Comparison of ENCODE assay signal across 10 mouse cellular contexts in the genomic region with DNA sequence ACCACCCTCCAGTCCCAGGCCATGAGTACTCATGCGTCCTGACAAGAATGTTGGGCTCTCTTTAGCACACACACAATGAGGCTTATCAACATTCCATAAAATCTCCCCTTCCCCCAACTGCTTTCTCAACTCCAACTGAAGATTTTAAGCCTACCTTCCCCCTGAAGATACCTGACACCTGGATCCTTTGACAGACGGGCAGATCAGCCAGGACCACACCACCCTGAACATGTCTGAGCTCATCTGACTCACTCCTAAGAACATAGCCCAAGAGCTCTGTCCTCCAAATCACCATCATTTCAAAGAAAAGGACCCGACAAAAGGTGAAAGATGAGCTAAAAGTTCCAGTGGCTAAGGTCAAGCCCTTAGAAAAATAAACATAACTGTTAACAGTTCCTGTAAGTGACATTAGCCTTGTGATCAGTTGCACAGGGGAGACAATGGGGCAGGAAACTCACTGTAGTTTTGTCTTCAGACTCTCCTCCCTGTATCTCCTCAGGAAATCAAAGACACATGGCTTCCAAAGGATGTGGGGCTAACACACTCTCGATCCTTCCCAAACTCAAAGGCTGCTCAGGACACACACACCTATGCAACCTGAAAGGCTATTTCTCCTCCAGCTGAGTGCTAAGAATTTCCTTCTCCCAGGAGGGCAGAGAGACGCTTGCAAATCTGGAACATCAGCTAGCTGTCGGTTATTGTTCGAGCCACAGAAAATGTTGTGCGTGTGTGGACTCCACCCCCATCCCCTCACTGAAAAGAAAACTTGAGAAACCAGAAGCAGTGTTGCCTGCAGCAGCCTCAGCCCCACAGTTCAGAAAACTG. TPM values are rescaled to one million over a fixed set of nuclear protein-coding genes. Genes with fewer than 3 reads are reported as not detected.
DNase-seq lines count a peak whose midpoint lies in the region; ATAC-seq and TF ChIP-seq lines count a peak whose summit lies in the region.
"Had no signal": no experiment of that assay in that cellular context is flagged by ENCODE, and none has a peak within 500 bp of the region (broad histone marks: within the 10 kb centered on the region; RNA-seq: fewer than 3 reads in every experiment).

No protein-coding gene starts in this region.

- TF ChIP-seq POLR2A in lung, adult 2 months (IDR thresholded peaks at IDR 0.05; ENCODE audit: borderline replicate concordance, extremely low read depth, low read depth, low read length): no peak
- no peak for TF ChIP-seq POLR2A in bone marrow, adult 2 months (IDR thresholded peaks at IDR 0.05; ENCODE audit: borderline replicate concordance, control insufficient read depth, low read depth, low read length)
- TF ChIP-seq POLR2A in limb, embryonic 14.5 days (IDR thresholded peaks at IDR 0.05; ENCODE audit: borderline replicate concordance, extremely low read depth, insufficient read depth, insufficient read length): no peak

- intact Hi-C loops in heart, postnatal 10 days (cut with DNase I): no loop called here

- TF ChIP-seq CTCF in lung, embryonic 14.5 days (IDR thresholded peaks at IDR 0.05; ENCODE audit: low read depth): no peak
- TF ChIP-seq CTCF in lung, adult 2 months (IDR thresholded peaks at IDR 0.05; ENCODE audit: insufficient read depth, low read length): no peak
- TF ChIP-seq CTCF in bone marrow, adult 2 months (IDR thresholded peaks at IDR 0.05; ENCODE audit: control insufficient read depth, insufficient read depth, low read length): no peak

- peaks cover 51% of the 10 kb centered on the region for H3K4me1 ChIP-seq in heart, embryonic 11.5 days (ENCODE audit: control insufficient read depth, insufficient read depth, low read length)
- H3K4me1 ChIP-seq in lung, embryonic 14.5 days (ENCODE audit: insufficient read depth): peaks cover 29% of the 10 kb centered on the region
- peaks cover 27% of the 10 kb centered on the region for H3K4me1 ChIP-seq in lung, adult 2 months (ENCODE audit: control insufficient read depth, insufficient read depth, low read length)
- peaks cover 13% of the 10 kb centered on the region for H3K4me1 ChIP-seq in bone marrow, adult 2 months (ENCODE audit: control insufficient read depth, insufficient read depth, low read length)
- H3K4me1 ChIP-seq in limb, embryonic 14.5 days (ENCODE audit: control insufficient read depth, insufficient read depth, low read length): peaks cover 38% of the 10 kb centered on the region

- H3K4me3 ChIP-seq in heart, embryonic 11.5 days (ENCODE audit: low read depth, low read length): no peak overlapping the region
- no peak overlapping the region for H3K4me3 ChIP-seq in lung, embryonic 14.5 days (ENCODE audit: low read depth, low read length)
- no peak overlapping the region for H3K4me3 ChIP-seq in lung, adult 2 months (replicated peaks; ENCODE audit: extremely low read depth, low read depth, low read length)
- no peak overlapping the region for H3K4me3 ChIP-seq in bone marrow, adult 2 months (replicated peaks; ENCODE audit: control insufficient read depth, low read depth, low read length)
- no peak overlapping the region for H3K4me3 ChIP-seq in limb, embryonic 14.5 days (replicated peaks; ENCODE audit: low read length)

- H3K27me3 ChIP-seq in heart, embryonic 11.5 days (ENCODE audit: control insufficient read depth, insufficient read depth, low read length): no peaks in the 10 kb centered on the region
- no peaks in the 10 kb centered on the region for H3K27me3 ChIP-seq in lung, embryonic 14.5 days (ENCODE audit: insufficient read depth, low read length)
- H3K27me3 ChIP-seq in limb, embryonic 14.5 days (ENCODE audit: control insufficient read depth, insufficient read depth, low read length): no peaks in the 10 kb centered on the region

- 28% methylated on average over 8 of the region's 8 CpGs for WGBS in heart, embryonic 11.5 days (ENCODE audit: insufficient replicate concordance)
- 14% methylated on average over 8 of the region's 8 CpGs for WGBS in lung, embryonic 14.5 days
- 25% methylated on average over 8 of the region's 8 CpGs for WGBS in lung, adult 2 months
- 36% methylated on average over 8 of the region's 8 CpGs for WGBS in bone marrow, adult 2 months
- 41% methylated on average over 8 of the region's 8 CpGs for WGBS in limb, embryonic 14.5 days

- H3K9ac ChIP-seq in heart, embryonic 11.5 days (ENCODE audit: low read depth, low read length): 0 out of 2 replicates have a peak overlapping the region, but pooled peaks have one; percentile 35
- H3K9ac ChIP-seq in lung, embryonic 14.5 days: no peak overlapping the region
- H3K9ac ChIP-seq in limb, embryonic 14.5 days (ENCODE audit: low read depth, low read length, severe bottlenecking): no peak overlapping the region

- no peak for DNase-seq in heart, postnatal 10 days
- no peak for DNase-seq in lung, embryonic 14.5 days
- no peak for DNase-seq in lung, adult 2 months
- no peak for DNase-seq in limb, embryonic 14.5 days (ENCODE audit: low spot score)
- no peak for DNase-seq in gastrocnemius, postnatal 4 days (ENCODE audit: low spot score in 2 of 2)
- DNase-seq: cerebellum, adult 11 months; liver had no signal

- peak overlapping the region; percentile 22; the same call in 1 of the 2 replicates for H3K4me2 ChIP-seq in heart, embryonic 11.5 days
- H3K4me2 ChIP-seq in lung, embryonic 14.5 days: peak overlapping the region; percentile 16; the same call in 1 of the 2 replicates
- no peak overlapping the region; the same call in 1 of the 2 replicates for H3K4me2 ChIP-seq in limb, embryonic 14.5 days (replicated peaks; ENCODE audit: low read depth, low read length, severe bottlenecking)

- no peaks in the 10 kb centered on the region for H3K9me3 ChIP-seq in heart, embryonic 11.5 days (replicated peaks; ENCODE audit: control insufficient read depth, low read length)
- H3K9me3 ChIP-seq in lung, embryonic 14.5 days (ENCODE audit: low read depth, low read length): no peaks in the 10 kb centered on the region
- no peaks in the 10 kb centered on the region for H3K9me3 ChIP-seq in limb, embryonic 14.5 days (ENCODE audit: control insufficient read depth, low read length)

- H3K36me3 ChIP-seq in heart, embryonic 11.5 days (ENCODE audit: control insufficient read depth, insufficient read depth, low read length): peaks cover 32% of the 10 kb centered on the region
- H3K36me3 ChIP-seq in lung, embryonic 14.5 days (ENCODE audit: insufficient read depth): peaks cover 59% of the 10 kb centered on the region
- H3K36me3 ChIP-seq in limb, embryonic 14.5 days (ENCODE audit: control insufficient read depth, insufficient read depth, low read length): peaks cover 64% of the 10 kb centered on the region

- ATAC-seq in heart, embryonic 11.5 days (replicated peaks; ENCODE audit: insufficient number of reproducible peaks, low FRiP score, low TSS enrichment): no peak
- ATAC-seq in lung, embryonic 14.5 days (ENCODE audit: insufficient read depth): no peak
- no peak for ATAC-seq in limb, embryonic 14.5 days (ENCODE audit: low FRiP score, low read depth)
- ATAC-seq in frontal cortex, adult (ENCODE audit: low TSS enrichment): no peak

- peak overlapping the region; percentile 71 for H3K27ac ChIP-seq in heart, embryonic 11.5 days (ENCODE audit: low read depth, low read length)
- no peak overlapping the region; the same call in 1 of the 2 replicates for H3K27ac ChIP-seq in lung, embryonic 14.5 days (ENCODE audit: low read depth)
- peak overlapping the region; percentile 16; the same call in 1 of the 2 replicates for H3K27ac ChIP-seq in bone marrow, adult 2 months (ENCODE audit: control insufficient read depth, insufficient read depth, low read depth, low read length, poor library complexity)
- H3K27ac ChIP-seq in limb, embryonic 14.5 days (replicated peaks; ENCODE audit: low read depth, low read length): peak overlapping the region; percentile 33; the same call in 1 of the 2 replicates

RNA-seq across cellular contexts. Expression of a gene that starts 5.6 kb away (rescaled TPM):
- 68.9 and 77.8 TPM in 2 replicates for polyA plus RNA-seq in heart, embryonic 11.5 days (2014; fragmentation: Nextera tagmentation; extraction: Ambion mirVana)
- 10 to 100 TPM; 72.9 to 85.0 TPM for total RNA-seq in heart, postnatal 10 days (2021)
- polyA plus RNA-seq in lung, embryonic 14.5 days (2014; fragmentation: Nextera tagmentation; extraction: Ambion mirVana): 72.4 and 81.1 TPM in 2 replicates
- 44.1 and 53.8 TPM in 2 replicates for polyA plus RNA-seq in lung, adult 2 months (2012; rRNA removed)
- 25.2 and 56.9 TPM in 2 replicates for polyA plus RNA-seq in bone marrow, adult 2 months (2011; ENCODE audit: insufficient read depth, insufficient read length, low replicate concordance, missing spikeins)
- 182 and 215 TPM in 2 replicates for polyA plus RNA-seq in limb, embryonic 14.5 days (2012; rRNA removed)
- 73.7 and 77.8 TPM in 2 replicates for polyA plus RNA-seq in limb, embryonic 14.5 days (2014; fragmentation: Nextera tagmentation; extraction: Ambion mirVana)
- total RNA-seq in gastrocnemius, postnatal 4 days (2021): 100 to 1,000 TPM; 198 to 217 TPM

RNA-seq across cellular contexts. Expression of a gene that starts 17.6 kb away (rescaled TPM):
- polyA plus RNA-seq in heart, embryonic 11.5 days (2014; fragmentation: Nextera tagmentation; extraction: Ambion mirVana): 18.9 and 21.6 TPM in 2 replicates
- total RNA-seq in heart, postnatal 10 days (2021): 10 to 100 TPM; 23.8 TPM
- polyA plus RNA-seq in lung, embryonic 14.5 days (2014; fragmentation: Nextera tagmentation; extraction: Ambion mirVana): 41.9 and 45.4 TPM in 2 replicates
- polyA plus RNA-seq in lung, adult 2 months (2012; rRNA removed): 50.0 and 52.8 TPM in 2 replicates
- polyA plus RNA-seq in bone marrow, adult 2 months (2011; ENCODE audit: insufficient read depth, insufficient read length, low replicate concordance, missing spikeins): 3.7 and 7.8 TPM in 2 replicates
- 44.3 and 53.9 TPM in 2 replicates for polyA plus RNA-seq in limb, embryonic 14.5 days (2012; rRNA removed)
- polyA plus RNA-seq in limb, embryonic 14.5 days (2014; fragmentation: Nextera tagmentation; extraction: Ambion mirVana): 38.4 and 41.1 TPM in 2 replicates
- total RNA-seq in gastrocnemius, postnatal 4 days (2021): 10 to 100 TPM; 19.9 to 20.3 TPM

RNA-seq across cellular contexts. Expression of a gene that starts 33.2 kb away (rescaled TPM):
- 45.5 and 75.6 TPM in 2 replicates for polyA plus RNA-seq in heart, embryonic 11.5 days (2014; fragmentation: Nextera tagmentation; extraction: Ambion mirVana)
- 100 to 1,000 TPM; 198 to 202 TPM for total RNA-seq in heart, postnatal 10 days (2021)
- 43.8 and 46.9 TPM in 2 replicates for polyA plus RNA-seq in lung, embryonic 14.5 days (2014; fragmentation: Nextera tagmentation; extraction: Ambion mirVana)
- polyA plus RNA-seq in lung, adult 2 months (2012; rRNA removed): 44.9 and 54.3 TPM in 2 replicates
- 12.0 and 23.7 TPM in 2 replicates for polyA plus RNA-seq in bone marrow, adult 2 months (2011; ENCODE audit: insufficient read depth, insufficient read length, low replicate concordance, missing spikeins)
- polyA plus RNA-seq in limb, embryonic 14.5 days (2012; rRNA removed): 50.5 and 59.8 TPM in 2 replicates
- polyA plus RNA-seq in limb, embryonic 14.5 days (2014; fragmentation: Nextera tagmentation; extraction: Ambion mirVana): 27.6 and 30.9 TPM in 2 replicates
- total RNA-seq in gastrocnemius, postnatal 4 days (2021): 10 to 100 TPM; 74.6 to 78.1 TPM

RNA-seq across cellular contexts. Expression of a gene that starts 41.8 kb away (rescaled TPM):
- 0.63 and 1.3 TPM in 2 replicates for polyA plus RNA-seq in heart, embryonic 11.5 days (2014; fragmentation: Nextera tagmentation; extraction: Ambion mirVana)
- 1 to 10 TPM; 6.4 to 6.6 TPM for total RNA-seq in heart, postnatal 10 days (2021)
- polyA plus RNA-seq in lung, embryonic 14.5 days (2014; fragmentation: Nextera tagmentation; extraction: Ambion mirVana): 2.4 and 2.6 TPM in 2 replicates
- polyA plus RNA-seq in lung, adult 2 months (2012; rRNA removed): 3.2 and 6.9 TPM in 2 replicates
- polyA plus RNA-seq in bone marrow, adult 2 months (2011; ENCODE audit: insufficient read depth, insufficient read length, low replicate concordance, missing spikeins): not detected in 2 replicates
- 3.1 and 4.7 TPM in 2 replicates for polyA plus RNA-seq in limb, embryonic 14.5 days (2012; rRNA removed)
- polyA plus RNA-seq in limb, embryonic 14.5 days (2014; fragmentation: Nextera tagmentation; extraction: Ambion mirVana): 1.2 and 1.5 TPM in 2 replicates
- 1 to 10 TPM; 4.2 to 5.1 TPM for total RNA-seq in gastrocnemius, postnatal 4 days (2021)

RNA-seq across cellular contexts. Expression of a gene that starts 54.2 kb away (rescaled TPM):
- 19.1 and 19.2 TPM in 2 replicates for polyA plus RNA-seq in heart, embryonic 11.5 days (2014; fragmentation: Nextera tagmentation; extraction: Ambion mirVana)
- total RNA-seq in heart, postnatal 10 days (2021): not detected
- polyA plus RNA-seq in lung, embryonic 14.5 days (2014; fragmentation: Nextera tagmentation; extraction: Ambion mirVana): 36.4 and 36.5 TPM in 2 replicates
- not detected in 2 replicates for polyA plus RNA-seq in lung, adult 2 months (2012; rRNA removed)
- polyA plus RNA-seq in bone marrow, adult 2 months (2011; ENCODE audit: insufficient read depth, insufficient read length, low replicate concordance, missing spikeins): not detected in 2 replicates
- not detected in 2 replicates for polyA plus RNA-seq in limb, embryonic 14.5 days (2012; rRNA removed)
- polyA plus RNA-seq in limb, embryonic 14.5 days (2014; fragmentation: Nextera tagmentation; extraction: Ambion mirVana): 58.2 and 63.5 TPM in 2 replicates
- total RNA-seq in gastrocnemius, postnatal 4 days (2021): not detected
